Mouse (Mus musculus) intestine, embryonic 15.5 days (tissue): ENCODE data around the gene 4930595D18Rik. TPM values are rescaled to one million over a fixed set of nuclear protein-coding genes. Genes with fewer than 3 reads are reported as not detected.

Experiments
- ATAC-seq: fragments of 200-750 bp; cut with Nextera tagmentation; 2 replicates; pipeline ENCODE4 v1.8.0; 2017; ENCODE audit warnings: moderate TSS enrichment, moderate library complexity
- H3K27ac ChIP-seq: fragments of 300-500 bp; sonication (generic); 2 replicates; pipeline ENCODE4 v1.5.1; 2015; ENCODE audit warnings: mild to moderate bottlenecking, inconsistent platforms
- H3K27me3 ChIP-seq: fragments of 300-500 bp; sonication (generic); replicated peaks from 2 replicates; pipeline ENCODE4 v1.6.1; 2015; ENCODE audit warnings: inconsistent platforms
- H3K36me3 ChIP-seq: fragments of 300-500 bp; sonication (generic); 2 replicates; pipeline ENCODE4 v1.6.1; 2015; ENCODE audit warnings: inconsistent platforms
- H3K4me1 ChIP-seq: fragments of 300-500 bp; sonication (generic); replicated peaks from 2 replicates; pipeline ENCODE4 v1.6.1; 2015; ENCODE audit warnings: inconsistent platforms
- H3K4me2 ChIP-seq: fragments of 300-500 bp; sonication (generic); replicated peaks from 2 replicates; pipeline ENCODE4 v1.6.1; 2015; ENCODE audit warnings: mild to moderate bottlenecking, inconsistent platforms
- H3K4me3 ChIP-seq: fragments of 300-500 bp; sonication (generic); replicated peaks from 2 replicates; pipeline ENCODE4 v1.5.1; 2015; ENCODE audit warnings: inconsistent platforms
- H3K9ac ChIP-seq: fragments of 300-500 bp; sonication (generic); 2 replicates; pipeline ENCODE4 v1.6.1; 2015; ENCODE audit warnings: inconsistent platforms
- H3K9me3 ChIP-seq: fragments of 300-500 bp; sonication (generic); 2 replicates; pipeline ENCODE4 v1.6.1; 2016; ENCODE audit warnings: inconsistent platforms
- WGBS: fragments of 180-500 bp; shearing (Covaris S2); methylation state at CpG from one replicate; pipeline ENCODE4 v1.1.7; 2015; 5-methylcytosine and 5-hydroxymethylcytosine counted together
- polyA plus RNA-seq: library from polyadenylated mRNA; unstranded; fragments of >200 nt; fragmentation: Nextera tagmentation; extraction: Ambion mirVana; gene quantifications from 2 replicates; pipeline ENCODE4 v1.2.1, GENCODE M21; 2015

The 4930595D18Rik gene
- polyA plus RNA-seq, 1 experiment from 2014 or later, result not detected

DNA sequence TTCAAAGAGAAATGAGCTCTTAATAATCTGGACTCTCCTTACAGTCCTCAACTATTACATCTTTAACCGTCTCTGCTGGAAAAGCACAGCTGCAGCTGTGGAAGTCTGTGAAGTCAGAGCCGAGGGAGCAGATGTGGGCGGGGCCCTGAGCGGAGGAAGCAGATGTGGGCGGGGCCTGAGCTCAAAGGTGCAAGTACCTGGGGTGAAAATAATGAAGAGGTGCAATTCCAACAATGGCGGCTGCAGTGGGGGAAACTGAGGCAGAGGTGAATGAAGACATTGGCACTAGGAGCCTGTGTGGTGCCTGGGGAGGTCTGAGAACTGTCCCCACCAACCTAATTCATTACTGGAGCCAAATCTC lies 34.1 kb downstream of the 4930595D18Rik start:
- H3K9ac ChIP-seq, result no peak overlapping the region
- H3K4me1 ChIP-seq, result peaks cover 14% of the 10 kb centered on the region; the same call in 1 of the 2 replicates
- H3K4me3 ChIP-seq, result no peak overlapping the region
- no peak overlapping the region for H3K27ac ChIP-seq
- WGBS, result 9% methylated on average over 6 of the region's 6 CpGs
- H3K4me2 ChIP-seq, result peak overlapping the region; percentile 25; the same call in 1 of the 2 replicates
- ATAC-seq, result peak; percentile 67
- H3K36me3 ChIP-seq, result no peaks in the 10 kb centered on the region
- no peaks in the 10 kb centered on the region for H3K27me3 ChIP-seq
- no peaks in the 10 kb centered on the region for H3K9me3 ChIP-seq

DNA sequence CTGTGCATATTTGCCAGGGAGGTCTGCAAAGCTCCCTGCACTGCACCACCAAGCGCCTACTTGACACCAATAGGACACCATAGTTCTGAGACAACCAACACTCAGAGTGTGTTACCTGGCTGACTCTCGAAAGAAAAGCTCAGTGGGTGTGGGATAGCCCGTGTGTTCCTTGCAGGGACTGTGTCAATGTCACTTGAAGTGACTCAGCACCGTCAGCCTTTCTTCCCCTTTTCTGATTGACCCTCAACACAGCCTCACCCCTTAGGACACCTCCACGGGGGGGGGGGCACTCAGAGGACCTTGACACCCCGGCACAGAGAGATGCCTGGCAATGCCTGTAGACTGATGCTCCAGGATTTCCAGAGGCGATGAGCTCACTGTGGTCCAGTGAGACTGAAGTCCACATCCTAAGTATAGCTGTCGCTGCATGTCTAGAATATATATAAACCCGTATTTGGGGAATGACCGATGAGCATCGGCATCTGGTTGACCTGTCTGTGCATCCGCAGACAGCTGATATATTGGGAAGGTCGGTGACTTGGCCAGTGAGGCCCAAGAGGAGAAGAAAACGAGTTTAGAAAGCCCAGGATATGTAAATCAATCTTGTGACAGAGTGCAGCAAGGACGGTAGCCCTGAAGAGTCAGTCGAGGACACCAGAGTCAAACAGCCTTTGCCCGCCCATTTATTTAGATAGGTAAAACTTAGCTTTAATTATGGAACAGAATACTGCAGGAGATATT lies 34.6 kb downstream of the 4930595D18Rik start:
- H3K9me3 ChIP-seq, result no peaks in the 10 kb centered on the region
- H3K27me3 ChIP-seq, result no peaks in the 10 kb centered on the region
- WGBS, result 56% methylated on average over 17 of the region's 17 CpGs
- no peak overlapping the region for H3K4me3 ChIP-seq
- peak overlapping the region; percentile 25; the same call in 1 of the 2 replicates for H3K4me2 ChIP-seq
- H3K9ac ChIP-seq, result no peak overlapping the region
- H3K36me3 ChIP-seq, result no peaks in the 10 kb centered on the region
- H3K27ac ChIP-seq, result no peak overlapping the region
- 0 out of 2 replicates have a peak, but pooled peaks have one; percentile 2 for ATAC-seq
- peaks cover 18% of the 10 kb centered on the region; the same call in 1 of the 2 replicates for H3K4me1 ChIP-seq

- peaks cover 23% of the 10 kb centered on the region for H3K4me1 ChIP-seq
- no peak overlapping the region for H3K27ac ChIP-seq
- no peaks in the 10 kb centered on the region for H3K27me3 ChIP-seq
- no peaks in the 10 kb centered on the region for H3K9me3 ChIP-seq
- no peak overlapping the region for H3K4me3 ChIP-seq
- no peak for ATAC-seq
- H3K4me2 ChIP-seq, result no peak overlapping the region
- no peaks in the 10 kb centered on the region for H3K36me3 ChIP-seq
- WGBS, result 35% methylated on average over 9 of the region's 9 CpGs
- no peak overlapping the region for H3K9ac ChIP-seq
Measured at GRCm38 (mm10) chr12:111145269-111145668, 39.0 kb downstream of the 4930595D18Rik start.

DNA sequence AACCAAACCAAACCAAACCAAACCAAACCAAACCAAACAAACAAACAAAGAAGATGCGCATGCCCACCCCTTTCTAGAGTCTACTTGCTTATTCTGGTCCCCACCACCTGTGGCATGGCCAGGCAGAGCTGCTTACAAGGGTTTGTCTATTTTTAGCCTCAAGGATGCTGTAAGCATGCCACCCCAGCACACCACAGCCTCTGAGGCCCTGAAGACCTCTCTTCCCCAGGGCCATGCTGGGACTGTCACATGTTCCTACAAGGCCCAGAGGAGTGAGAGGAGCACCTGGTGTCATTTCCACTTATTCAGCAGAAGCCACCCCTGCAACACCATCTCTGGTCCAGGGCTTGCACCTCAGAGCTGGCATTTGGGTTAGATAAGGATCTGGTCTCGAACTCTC lies 39.7 kb downstream of the 4930595D18Rik start:
- no peaks in the 10 kb centered on the region for H3K36me3 ChIP-seq
- H3K27ac ChIP-seq, result no peak overlapping the region
- WGBS, result 84% methylated on average over 2 of the region's 2 CpGs
- peaks cover 18% of the 10 kb centered on the region for H3K4me1 ChIP-seq
- no peaks in the 10 kb centered on the region for H3K9me3 ChIP-seq
- no peak overlapping the region for H3K4me2 ChIP-seq
- H3K9ac ChIP-seq, result no peak overlapping the region
- H3K27me3 ChIP-seq, result no peaks in the 10 kb centered on the region
- ATAC-seq, result no peak
- H3K4me3 ChIP-seq, result no peak overlapping the region

DNA sequence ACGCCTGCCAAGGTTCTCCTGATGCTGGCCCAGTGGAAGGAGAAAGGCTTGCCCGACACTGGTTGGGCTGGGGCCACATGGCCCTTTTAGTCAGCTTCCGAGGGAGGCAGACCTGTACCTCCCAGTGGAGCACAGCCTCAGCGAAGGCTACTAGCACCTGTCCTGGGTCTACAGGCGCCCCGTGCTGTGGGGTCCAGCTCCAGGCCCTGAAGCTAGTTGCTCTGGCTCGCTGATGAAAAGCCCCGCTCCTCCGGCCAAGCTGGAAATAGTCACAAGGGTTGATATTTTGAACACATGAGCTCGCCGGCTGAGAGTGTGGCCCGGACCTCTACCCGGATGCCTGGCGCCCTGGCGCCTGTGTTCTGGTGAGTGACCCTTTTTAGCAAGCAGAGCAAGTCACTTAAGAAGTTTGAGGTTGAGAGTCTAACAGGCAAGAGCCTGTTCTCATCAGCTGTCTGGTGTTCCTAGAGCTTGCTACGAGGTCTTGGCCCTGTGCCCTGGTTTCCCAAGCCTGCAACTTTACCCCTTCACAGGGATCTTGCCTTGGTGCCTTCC lies 40.7 kb downstream of the 4930595D18Rik start:
- H3K27me3 ChIP-seq, result no peaks in the 10 kb centered on the region
- WGBS, result 66% methylated on average over 16 of the region's 16 CpGs
- ATAC-seq, result 0 out of 2 replicates have a peak, but pooled peaks have one; percentile 28
- H3K27ac ChIP-seq, result no peak overlapping the region
- peak overlapping the region; percentile 22 for H3K4me2 ChIP-seq
- no peaks in the 10 kb centered on the region for H3K9me3 ChIP-seq
- H3K9ac ChIP-seq, result no peak overlapping the region
- H3K4me1 ChIP-seq, result peaks cover 17% of the 10 kb centered on the region
- H3K4me3 ChIP-seq, result no peak overlapping the region
- H3K36me3 ChIP-seq, result no peaks in the 10 kb centered on the region

GRCm38 (mm10) chr12:111143005-111143508 lies 41.2 kb downstream of the 4930595D18Rik start:
- H3K27me3 ChIP-seq, result no peaks in the 10 kb centered on the region
- no peaks in the 10 kb centered on the region for H3K9me3 ChIP-seq
- ATAC-seq, result 0 out of 2 replicates have a peak, but pooled peaks have one; percentile 10
- H3K4me2 ChIP-seq, result peak overlapping the region; percentile 22
- H3K9ac ChIP-seq, result no peak overlapping the region
- no peak overlapping the region for H3K27ac ChIP-seq
- no peaks in the 10 kb centered on the region for H3K36me3 ChIP-seq
- no peak overlapping the region for H3K4me3 ChIP-seq
- peaks cover 17% of the 10 kb centered on the region for H3K4me1 ChIP-seq
- 27% methylated on average over 12 of the region's 12 CpGs for WGBS

GRCm38 (mm10) chr12:111137079-111137478 lies 47.2 kb downstream of the 4930595D18Rik start:
- no peak for ATAC-seq
- no peaks in the 10 kb centered on the region for H3K4me1 ChIP-seq
- H3K27me3 ChIP-seq, result no peaks in the 10 kb centered on the region
- H3K9me3 ChIP-seq, result no peaks in the 10 kb centered on the region
- no peak overlapping the region for H3K9ac ChIP-seq
- H3K4me3 ChIP-seq, result no peak overlapping the region
- 57% methylated on average over 2 of the region's 2 CpGs for WGBS
- no peak overlapping the region for H3K4me2 ChIP-seq
- no peak overlapping the region for H3K27ac ChIP-seq
- H3K36me3 ChIP-seq, result no peaks in the 10 kb centered on the region

DNA sequence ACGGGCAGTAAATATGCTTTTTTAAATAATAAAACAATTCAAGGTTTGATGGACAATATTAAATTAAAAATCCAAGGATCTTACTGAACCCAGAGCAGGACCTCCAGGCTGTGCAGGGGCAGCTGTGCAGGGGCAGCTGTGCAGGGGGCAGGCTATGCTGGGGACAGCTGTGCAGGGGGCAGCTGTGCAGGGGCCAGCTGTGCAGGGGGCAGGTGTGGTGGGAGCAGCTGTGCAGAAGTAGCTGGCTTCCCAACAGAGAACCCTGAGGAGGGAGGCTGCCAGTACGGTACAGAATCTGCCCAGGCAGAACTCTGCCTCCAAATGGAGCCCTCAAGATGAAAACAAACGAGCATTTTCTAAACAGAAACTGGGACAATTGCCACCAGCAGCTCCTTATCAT lies 48.3 kb downstream of the 4930595D18Rik start:
- no peak overlapping the region for H3K9ac ChIP-seq
- H3K9me3 ChIP-seq, result no peaks in the 10 kb centered on the region
- H3K36me3 ChIP-seq, result no peaks in the 10 kb centered on the region
- no peak for ATAC-seq
- no peak overlapping the region for H3K27ac ChIP-seq
- H3K4me2 ChIP-seq, result no peak overlapping the region
- H3K27me3 ChIP-seq, result no peaks in the 10 kb centered on the region
- no peaks in the 10 kb centered on the region for H3K4me1 ChIP-seq
- H3K4me3 ChIP-seq, result no peak overlapping the region
- WGBS, result 66% methylated on average over 3 of the region's 3 CpGs

- Histone ChIP-seq H3K4me1 (no peaks in the 10 kb centered on the region), H3K4me2 (no peak overlapping the region), H3K27me3 (no peaks in the 10 kb centered on the region), H3K4me3 (no peak overlapping the region), H3K9ac (no peak overlapping the region), H3K9me3 (no peaks in the 10 kb centered on the region), H3K27ac (no peak overlapping the region), H3K36me3 (no peaks in the 10 kb centered on the region)
- WGBS, result 70% methylated on average over 19 of the region's 19 CpGs
- ATAC-seq, result no peak
Measured at GRCm38 (mm10) chr12:111134791-111135733, 49.2 kb downstream of the 4930595D18Rik start.

DNA sequence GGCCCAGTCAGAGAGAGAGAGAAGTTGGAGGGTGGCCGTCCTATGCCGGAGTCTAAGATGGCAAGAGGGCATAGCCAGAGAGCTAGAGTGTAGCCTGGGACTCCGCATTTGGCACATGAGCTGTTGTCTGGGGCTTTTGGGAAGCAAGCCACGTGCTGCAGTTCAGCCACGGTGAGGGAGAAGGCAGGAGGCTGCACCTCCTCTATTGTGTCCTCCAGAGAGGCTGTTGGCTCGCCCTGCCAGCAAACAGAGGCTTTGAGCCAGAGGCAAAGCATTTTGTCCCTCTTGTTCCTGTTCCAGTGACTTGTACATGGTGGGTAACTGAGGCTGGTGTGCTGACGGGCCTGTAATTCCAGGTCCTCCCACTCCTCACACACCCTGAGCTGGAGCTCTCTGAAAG lies 50.1 kb downstream of the 4930595D18Rik start:
- Histone ChIP-seq H3K27ac (no peak overlapping the region), H3K4me1 (no peaks in the 10 kb centered on the region), H3K4me3 (no peak overlapping the region), H3K4me2 (no peak overlapping the region), H3K36me3 (no peaks in the 10 kb centered on the region), H3K9ac (no peak overlapping the region), H3K9me3 (no peaks in the 10 kb centered on the region), H3K27me3 (no peaks in the 10 kb centered on the region)
- 87% methylated on average over 7 of the region's 7 CpGs for WGBS
- no peak for ATAC-seq

GRCm38 (mm10) chr12:111125666-111126065 lies 58.6 kb downstream of the 4930595D18Rik start:
- no peak overlapping the region for H3K4me3 ChIP-seq
- H3K4me1 ChIP-seq, result no peaks in the 10 kb centered on the region
- no peak overlapping the region for H3K27ac ChIP-seq
- H3K36me3 ChIP-seq, result no peaks in the 10 kb centered on the region
- no peak for ATAC-seq
- H3K9ac ChIP-seq, result no peak overlapping the region
- H3K27me3 ChIP-seq, result no peaks in the 10 kb centered on the region
- WGBS, result 72% methylated on average over 6 of the region's 6 CpGs
- no peaks in the 10 kb centered on the region for H3K9me3 ChIP-seq
- no peak overlapping the region for H3K4me2 ChIP-seq
